Mouse (Mus musculus): ENCODE results near the gene Olfr1347. TPM values are rescaled to one million over a fixed set of nuclear protein-coding genes. Genes with fewer than 3 reads are reported as not detected.
"Not testable (repeated sequence)": the region's sequence is repeated elsewhere in the genome, so short reads cannot be mapped to it uniquely, and the experiment has no call there.

Gene Olfr1347
- not detected in 2 replicates for polyA plus RNA-seq (2012; ENCODE audit: insufficient read depth, insufficient read length, low replicate concordance, missing spikeins)

GRCm38 (mm10) chr7:6499655-6500054, at the start of gene Olfr1347:
Gene Olfr1347, minus strand, starts transcription at chr7:6499755.
- 49% methylated on average over 1 of the region's 1 CpGs for WGBS
- Histone ChIP-seq H3K4me3 (ENCODE audit: insufficient read depth, low read depth, low read length) (no peak within 1 kb of the TSS), H3K27ac (ENCODE audit: insufficient read depth, low read depth, low read length) (no peak within 1 kb of the TSS), H3K4me1 (ENCODE audit: control insufficient read depth, insufficient read depth, low read length) (no peaks in the 10 kb centered on the region)
- no peak for TF ChIP-seq CTCF (IDR thresholded peaks at IDR 0.05; ENCODE audit: insufficient read depth, low read depth, low read length)

DNA sequence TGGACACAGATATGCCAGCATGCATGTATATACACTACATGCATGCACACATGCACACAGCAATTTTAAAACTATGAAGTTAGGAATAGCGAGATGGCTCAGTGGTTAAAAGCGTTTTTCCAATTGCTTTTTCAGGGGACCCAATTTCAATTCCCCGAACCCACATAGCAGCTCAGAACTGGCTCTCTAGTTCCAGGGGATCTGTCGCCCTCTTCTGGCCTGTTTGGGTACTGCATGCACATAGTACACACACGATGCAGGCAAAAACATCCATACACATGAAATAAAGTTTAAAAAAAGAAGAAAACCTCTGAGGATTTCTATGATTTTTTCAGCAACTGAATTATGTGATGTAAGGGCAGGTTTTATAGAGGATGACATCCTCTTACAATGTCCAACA, 26.6 kb upstream of the Olfr1347 start:
- Histone ChIP-seq H3K4me1 (ENCODE audit: control insufficient read depth, insufficient read depth, low read length) (no peaks in the 10 kb centered on the region), H3K27ac (ENCODE audit: insufficient read depth, low read depth, low read length) (no peak overlapping the region), H3K4me3 (ENCODE audit: insufficient read depth, low read depth, low read length) (no peak overlapping the region)
- TF ChIP-seq CTCF (IDR thresholded peaks at IDR 0.05; ENCODE audit: insufficient read depth, low read depth, low read length) (no peak), POLR2A (IDR thresholded peaks at IDR 0.05; ENCODE audit: insufficient read depth, low read depth, low read length) (no peak)
- 63% methylated on average over 5 of the region's 5 CpGs for WGBS

DNA sequence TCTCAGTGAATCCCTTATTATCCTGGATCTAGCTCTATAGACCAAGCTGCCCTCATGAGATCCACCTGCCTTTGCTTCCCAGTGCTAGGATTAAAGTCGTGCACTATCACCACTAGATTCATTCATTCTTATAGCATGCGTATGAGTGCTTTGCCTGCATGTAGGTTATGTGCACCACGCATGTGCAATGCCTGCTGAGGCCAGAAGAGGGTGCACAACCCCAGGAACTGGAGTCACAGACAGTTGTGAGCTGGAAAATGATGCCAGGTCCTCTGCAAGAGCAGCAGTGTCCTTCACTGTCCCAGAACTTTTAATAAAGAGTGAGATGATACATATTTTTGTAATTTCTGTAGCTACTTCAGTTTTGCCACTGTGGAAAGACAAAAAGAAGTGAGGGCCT, 25.4 kb upstream of the Olfr1347 start:
- no peak overlapping the region for H3K27ac ChIP-seq (ENCODE audit: insufficient read depth, low read depth, low read length)
- TF ChIP-seq CTCF (IDR thresholded peaks at IDR 0.05; ENCODE audit: insufficient read depth, low read depth, low read length): no peak
- no peak for TF ChIP-seq POLR2A (IDR thresholded peaks at IDR 0.05; ENCODE audit: insufficient read depth, low read depth, low read length)
- 59% methylated on average over 3 of the region's 3 CpGs for WGBS

DNA sequence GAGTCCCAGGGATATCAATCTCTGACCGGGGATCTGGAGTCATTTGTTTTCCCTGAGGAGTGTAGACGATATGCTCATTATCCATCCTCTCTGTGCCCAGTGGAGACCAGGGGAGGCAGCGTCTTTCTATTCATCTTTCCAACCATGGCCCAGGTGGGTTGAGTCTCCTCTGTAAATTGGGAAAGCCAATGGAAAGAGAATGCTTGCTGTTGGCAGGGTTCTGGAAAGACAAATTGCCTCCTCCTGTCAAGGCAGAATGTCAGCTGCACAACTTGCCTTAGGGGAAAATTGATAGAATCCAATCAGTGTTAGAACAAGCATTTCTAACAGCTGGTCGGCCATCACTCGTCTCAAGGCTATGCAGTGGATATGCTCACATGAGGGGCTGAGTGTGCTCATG, 23.3 kb upstream of the Olfr1347 start, which contains the start of gene Olfr1349:
Olfr1349 (minus strand) TSS at position 101 of the 400 bp plus-strand sequence.
- no peaks in the 10 kb centered on the region for H3K4me1 ChIP-seq (ENCODE audit: control insufficient read depth, insufficient read depth, low read length)
- 84% methylated on average over 5 of the region's 5 CpGs for WGBS
- H3K4me3 ChIP-seq (ENCODE audit: insufficient read depth, low read depth, low read length): no peak within 1 kb of the TSS
- H3K27ac ChIP-seq (ENCODE audit: insufficient read depth, low read depth, low read length): no peak within 1 kb of the TSS
- TF ChIP-seq CTCF (IDR thresholded peaks at IDR 0.05; ENCODE audit: insufficient read depth, low read depth, low read length) (no peak), POLR2A (IDR thresholded peaks at IDR 0.05; ENCODE audit: insufficient read depth, low read depth, low read length) (no peak)

More for the DNA sequence above, 25.4 kb upstream of the Olfr1347 start:
- Histone ChIP-seq H3K4me3 (ENCODE audit: insufficient read depth, low read depth, low read length) (no peak overlapping the region), H3K4me1 (ENCODE audit: control insufficient read depth, insufficient read depth, low read length) (no peaks in the 10 kb centered on the region)

DNA sequence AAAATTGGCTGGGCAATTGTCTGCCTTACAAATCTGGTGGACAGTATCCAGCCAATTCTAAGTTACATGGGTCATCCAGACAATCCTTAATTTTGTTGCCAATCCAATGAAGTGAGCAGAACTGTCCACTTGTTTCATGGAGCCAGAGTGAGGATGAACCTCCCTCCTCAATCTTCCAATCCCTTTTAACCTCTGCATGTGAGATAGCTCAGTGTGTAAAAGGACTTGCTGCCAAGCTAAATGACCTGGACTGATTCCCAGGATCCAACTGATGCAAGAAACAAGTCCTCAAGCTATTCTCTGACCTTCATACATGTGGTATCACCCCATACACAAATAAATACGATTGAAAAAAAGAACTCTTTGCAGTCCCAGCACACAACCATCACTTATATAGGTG, 22.1 kb upstream of the Olfr1347 start:
- Histone ChIP-seq H3K4me1 (ENCODE audit: control insufficient read depth, insufficient read depth, low read length) (no peaks in the 10 kb centered on the region), H3K4me3 (ENCODE audit: insufficient read depth, low read depth, low read length) (no peak overlapping the region), H3K27ac (ENCODE audit: insufficient read depth, low read depth, low read length) (no peak overlapping the region)
- TF ChIP-seq POLR2A (IDR thresholded peaks at IDR 0.05; ENCODE audit: insufficient read depth, low read depth, low read length): no peak
- no peak for TF ChIP-seq CTCF (IDR thresholded peaks at IDR 0.05; ENCODE audit: insufficient read depth, low read depth, low read length)
- WGBS: 24% methylated on average over 1 of the region's 1 CpGs

DNA sequence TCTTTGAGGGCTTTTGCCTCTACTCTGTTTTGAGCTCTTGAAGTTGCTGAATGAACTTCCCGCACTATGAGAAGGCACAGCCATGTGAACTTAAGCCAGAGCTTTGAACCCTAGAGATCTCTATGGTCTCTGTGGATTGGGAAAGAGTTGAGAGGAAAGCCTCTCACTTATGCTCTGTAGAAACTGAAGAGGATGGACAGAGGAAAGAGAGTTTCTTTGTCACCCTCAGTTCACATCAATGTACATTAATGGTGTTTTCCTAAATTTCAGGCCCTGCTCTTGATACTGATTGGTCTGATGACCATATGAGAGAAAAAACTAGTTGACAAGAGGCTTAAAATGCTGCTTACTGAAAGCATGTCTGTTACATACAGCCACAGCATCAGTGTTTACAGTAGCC, 9.1 kb upstream of the Olfr1347 start, which contains the start of gene Olfr1348:
Olfr1348 (minus strand) TSS at position 101 of the 400 bp plus-strand sequence.
- Histone ChIP-seq H3K4me1 (ENCODE audit: control insufficient read depth, insufficient read depth, low read length) (no peaks in the 10 kb centered on the region), H3K27ac (ENCODE audit: insufficient read depth, low read depth, low read length) (no peak within 1 kb of the TSS), H3K4me3 (ENCODE audit: insufficient read depth, low read depth, low read length) (no peak within 1 kb of the TSS)
- TF ChIP-seq CTCF (IDR thresholded peaks at IDR 0.05; ENCODE audit: insufficient read depth, low read depth, low read length): no peak
- no peak for TF ChIP-seq POLR2A (IDR thresholded peaks at IDR 0.05; ENCODE audit: insufficient read depth, low read depth, low read length)
- WGBS: 95% methylated on average over 1 of the region's 1 CpGs

- H3K4me3 ChIP-seq (ENCODE audit: insufficient read depth, low read depth, low read length): no peak within 1 kb of the TSS
- TF ChIP-seq POLR2A (IDR thresholded peaks at IDR 0.05; ENCODE audit: insufficient read depth, low read depth, low read length): no peak
- TF ChIP-seq CTCF (IDR thresholded peaks at IDR 0.05; ENCODE audit: insufficient read depth, low read depth, low read length): no peak
- H3K4me1 ChIP-seq (ENCODE audit: control insufficient read depth, insufficient read depth, low read length): no peaks in the 10 kb centered on the region
- 16% methylated on average over 2 of the region's 2 CpGs for WGBS
- H3K27ac ChIP-seq (ENCODE audit: insufficient read depth, low read depth, low read length): no peak within 1 kb of the TSS
Observed at GRCm38 (mm10) chr7:6486841-6487240, 12.7 kb downstream of the Olfr1347 start, which contains the start of gene Olfr5. Gene Olfr5, minus strand, starts transcription at chr7:6486941.

GRCm38 (mm10) chr7:6477633-6478032, 21.9 kb downstream of the Olfr1347 start:
- not testable (repeated sequence) for H3K4me3 ChIP-seq (ENCODE audit: insufficient read depth, low read depth, low read length); H3K4me1 ChIP-seq (ENCODE audit: control insufficient read depth, insufficient read depth, low read length); H3K27ac ChIP-seq (ENCODE audit: insufficient read depth, low read depth, low read length)
- WGBS: 83% methylated on average over 2 of the region's 2 CpGs

DNA sequence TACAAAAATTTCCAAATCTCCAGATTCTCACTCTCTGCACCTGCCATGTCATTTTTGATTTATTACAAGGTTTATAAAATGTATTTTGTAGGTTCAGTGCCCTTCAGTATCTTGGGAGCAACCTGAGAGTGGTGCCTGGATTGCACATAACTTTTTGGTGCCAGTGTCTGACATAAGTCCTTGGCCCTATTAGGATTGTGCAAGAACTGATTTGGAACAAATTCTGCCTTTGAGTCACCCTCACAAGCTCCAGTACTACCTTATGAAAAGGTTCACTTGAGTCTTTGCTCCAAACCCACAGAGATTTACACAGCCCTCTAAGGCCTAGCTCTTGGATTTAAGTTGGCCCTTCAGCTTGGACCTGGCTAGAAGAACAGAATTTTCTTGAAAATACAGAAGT, 32.6 kb downstream of the Olfr1347 start, which contains the start of gene Olfr1346:
Olfr1346 (plus strand) TSS at position 151 of the 400 bp plus-strand sequence.
- TF ChIP-seq CTCF (IDR thresholded peaks at IDR 0.05; ENCODE audit: insufficient read depth, low read depth, low read length): no peak
- no peak for TF ChIP-seq POLR2A (IDR thresholded peaks at IDR 0.05; ENCODE audit: insufficient read depth, low read depth, low read length)
- H3K4me3 ChIP-seq (ENCODE audit: insufficient read depth, low read depth, low read length): no peak within 1 kb of the TSS
- H3K4me1 ChIP-seq (ENCODE audit: control insufficient read depth, insufficient read depth, low read length): no peaks in the 10 kb centered on the region
- no peak within 1 kb of the TSS for H3K27ac ChIP-seq (ENCODE audit: insufficient read depth, low read depth, low read length)

DNA sequence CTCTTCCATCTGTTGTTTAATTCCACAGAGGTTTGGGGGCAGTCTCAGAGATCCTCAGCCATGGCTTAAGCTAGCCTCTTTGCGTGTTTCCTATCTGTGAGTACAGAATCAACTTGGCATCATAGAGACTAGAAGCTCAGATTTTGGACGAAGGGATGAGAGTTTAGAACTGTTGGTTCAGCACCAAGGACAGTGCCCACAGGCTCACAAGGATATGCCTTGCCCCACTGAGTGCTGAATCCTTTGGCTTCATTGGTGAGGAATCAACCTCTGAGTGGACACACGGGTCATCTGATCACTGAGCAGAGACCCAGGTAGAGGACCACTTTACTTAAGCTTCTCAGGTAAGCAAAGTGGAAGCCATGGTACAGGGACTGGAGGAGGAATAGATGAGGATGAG, 43.2 kb downstream of the Olfr1347 start:
- WGBS: 41% methylated on average over 3 of the region's 3 CpGs
- Histone ChIP-seq H3K4me1 (ENCODE audit: control insufficient read depth, insufficient read depth, low read length) (no peaks in the 10 kb centered on the region), H3K27ac (ENCODE audit: insufficient read depth, low read depth, low read length) (no peak overlapping the region), H3K4me3 (ENCODE audit: insufficient read depth, low read depth, low read length) (no peak overlapping the region)
- no peak for TF ChIP-seq CTCF (IDR thresholded peaks at IDR 0.05; ENCODE audit: insufficient read depth, low read depth, low read length)
- no peak for TF ChIP-seq POLR2A (IDR thresholded peaks at IDR 0.05; ENCODE audit: insufficient read depth, low read depth, low read length)

Data from olfactory bulb, adult 2 months (tissue).